Mouse (Mus musculus): ENCODE measurements around the gene Il17rc. TPM values are rescaled to one million over a fixed set of nuclear protein-coding genes. Genes with fewer than 3 reads are reported as not detected.

Gene Il17rc
- polyA plus RNA-seq (2015; fragmentation: Nextera tagmentation; extraction: Ambion mirVana), result 30.1 and 31.1 TPM in 2 replicates

DNA sequence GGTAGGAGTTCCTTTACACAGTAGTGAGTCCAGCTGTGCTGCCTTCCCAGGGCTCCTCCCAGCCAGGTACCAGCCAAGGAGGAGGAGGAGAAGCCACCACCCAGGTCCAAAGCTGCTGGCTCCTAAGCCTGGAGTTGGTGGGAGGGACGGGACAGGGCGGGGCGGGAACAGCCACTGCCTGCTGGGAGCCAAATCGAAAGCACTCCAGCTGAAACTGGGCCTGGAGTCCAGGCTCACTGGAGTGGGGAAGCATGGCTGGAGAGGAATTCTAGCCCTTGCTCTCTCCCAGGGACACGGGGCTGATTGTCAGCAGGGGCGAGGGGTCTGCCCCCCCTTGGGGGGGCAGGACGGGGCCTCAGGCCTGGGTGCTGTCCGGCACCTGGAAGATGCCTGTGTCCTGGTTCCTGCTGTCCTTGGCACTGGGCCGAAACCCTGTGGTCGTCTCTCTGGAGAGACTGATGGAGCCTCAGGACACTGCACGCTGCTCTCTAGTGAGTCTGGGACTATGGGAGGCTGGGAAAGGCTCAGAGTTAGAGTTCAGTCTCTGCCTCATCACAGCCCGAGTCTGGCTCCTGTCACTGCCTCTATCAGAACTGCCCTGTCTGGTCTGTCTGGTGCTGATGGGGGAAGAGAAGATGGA, at the start of gene Il17rc:
Gene Il17rc, plus strand, starts transcription at position 131 of the 640 bp plus-strand sequence.
- Histone ChIP-seq H3K9ac (replicated peaks; ENCODE audit: low read depth) (peak within 1 kb of the TSS; percentile 60), H3K4me3 (ENCODE audit: low read depth, low read length) (peak within 1 kb of the TSS; percentile 38), H3K9me3 (ENCODE audit: low read length) (no peaks in the 10 kb centered on the region), H3K4me2 (replicated peaks; ENCODE audit: low read depth, low read length) (peak within 1 kb of the TSS; percentile 69), H3K27me3 (replicated peaks; ENCODE audit: insufficient read depth, low read length) (no peaks in the 10 kb centered on the region), H3K27ac (ENCODE audit: low read length) (peak within 1 kb of the TSS; percentile 72), H3K36me3 (ENCODE audit: insufficient read depth, low read length) (no peaks in the 10 kb centered on the region), H3K4me1 (ENCODE audit: insufficient read depth, low read depth, low read length) (peaks cover 8% of the 10 kb centered on the region; the same call in 1 of the 2 replicates)
- DNase-seq (ENCODE audit: low spot score) (peak; percentile 88), ATAC-seq (peak; percentile 85)
- 12% methylated on average over 11 of the region's 12 CpGs for WGBS
- TF ChIP-seq EP300 (IDR thresholded peaks at IDR 0.05) (no peak), CTCF (IDR thresholded peaks at IDR 0.05) (no peak)

DNA sequence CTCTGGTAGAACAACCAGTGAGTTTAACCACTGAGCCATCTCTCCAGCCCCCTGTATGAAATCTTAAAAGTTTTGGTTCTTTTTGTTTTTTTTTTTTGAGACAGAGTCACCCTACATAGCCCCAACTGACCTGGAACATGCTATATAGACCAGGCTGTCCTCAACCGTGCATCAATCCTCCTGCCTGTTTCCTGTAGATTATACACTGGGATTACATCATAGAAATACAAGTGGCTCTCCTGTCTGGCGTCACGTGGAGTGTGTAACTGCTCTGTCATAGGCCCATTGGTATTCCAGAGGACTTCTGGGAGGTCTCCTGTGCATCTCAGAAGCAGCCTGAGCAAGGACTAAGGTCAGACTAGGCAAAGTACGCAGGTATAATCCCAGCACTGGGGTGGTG, 48.2 kb upstream of the Il17rc start:
- H3K4me2 ChIP-seq (replicated peaks; ENCODE audit: low read depth, low read length), result no peak overlapping the region
- ATAC-seq (no peak), DNase-seq (ENCODE audit: low spot score) (no peak)
- no peak overlapping the region for H3K4me3 ChIP-seq (ENCODE audit: low read depth, low read length)
- H3K4me1 ChIP-seq (ENCODE audit: insufficient read depth, low read depth, low read length), result peaks cover 8% of the 10 kb centered on the region
- H3K9ac ChIP-seq (replicated peaks; ENCODE audit: low read depth), result no peak overlapping the region
- 44% methylated on average over 4 of the region's 4 CpGs for WGBS
- no peaks in the 10 kb centered on the region for H3K9me3 ChIP-seq (ENCODE audit: low read length)
- TF ChIP-seq CTCF (IDR thresholded peaks at IDR 0.05) (no peak), EP300 (IDR thresholded peaks at IDR 0.05) (no peak)
- H3K36me3 ChIP-seq (ENCODE audit: insufficient read depth, low read length), result no peaks in the 10 kb centered on the region
- no peaks in the 10 kb centered on the region for H3K27me3 ChIP-seq (replicated peaks; ENCODE audit: insufficient read depth, low read length)
- H3K27ac ChIP-seq (ENCODE audit: low read length), result no peak overlapping the region

DNA sequence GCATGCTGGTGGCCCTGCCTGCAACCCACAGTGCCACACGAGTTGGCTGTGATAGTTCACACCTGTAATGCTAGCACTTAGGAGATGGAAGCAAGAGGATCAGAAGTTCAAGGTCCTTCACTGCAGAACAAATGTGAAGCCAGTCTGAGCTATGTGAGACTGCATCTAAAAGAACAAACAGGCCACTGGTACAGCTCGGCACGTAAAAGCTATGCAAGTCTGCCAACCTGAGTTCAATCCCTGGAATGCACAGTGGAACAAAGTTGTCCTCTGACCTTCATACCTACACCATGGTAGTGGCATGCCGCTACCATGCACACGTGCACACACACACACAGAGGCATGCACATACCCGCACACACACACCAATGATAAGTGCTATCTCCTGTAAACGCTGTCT, 47.0 kb upstream of the Il17rc start:
- no peak overlapping the region for H3K4me3 ChIP-seq (ENCODE audit: low read depth, low read length)
- H3K9ac ChIP-seq (replicated peaks; ENCODE audit: low read depth), result no peak overlapping the region
- DNase-seq (ENCODE audit: low spot score), result no peak
- no peak for ATAC-seq
- TF ChIP-seq CTCF (IDR thresholded peaks at IDR 0.05) (no peak), EP300 (IDR thresholded peaks at IDR 0.05) (no peak)
- no peak overlapping the region for H3K27ac ChIP-seq (ENCODE audit: low read length)
- H3K27me3 ChIP-seq (replicated peaks; ENCODE audit: insufficient read depth, low read length), result no peaks in the 10 kb centered on the region
- no peaks in the 10 kb centered on the region for H3K36me3 ChIP-seq (ENCODE audit: insufficient read depth, low read length)
- no peaks in the 10 kb centered on the region for H3K9me3 ChIP-seq (ENCODE audit: low read length)
- 78% methylated on average over 7 of the region's 7 CpGs for WGBS
- H3K4me1 ChIP-seq (ENCODE audit: insufficient read depth, low read depth, low read length), result no peaks in the 10 kb centered on the region
- no peak overlapping the region for H3K4me2 ChIP-seq (replicated peaks; ENCODE audit: low read depth, low read length)

DNA sequence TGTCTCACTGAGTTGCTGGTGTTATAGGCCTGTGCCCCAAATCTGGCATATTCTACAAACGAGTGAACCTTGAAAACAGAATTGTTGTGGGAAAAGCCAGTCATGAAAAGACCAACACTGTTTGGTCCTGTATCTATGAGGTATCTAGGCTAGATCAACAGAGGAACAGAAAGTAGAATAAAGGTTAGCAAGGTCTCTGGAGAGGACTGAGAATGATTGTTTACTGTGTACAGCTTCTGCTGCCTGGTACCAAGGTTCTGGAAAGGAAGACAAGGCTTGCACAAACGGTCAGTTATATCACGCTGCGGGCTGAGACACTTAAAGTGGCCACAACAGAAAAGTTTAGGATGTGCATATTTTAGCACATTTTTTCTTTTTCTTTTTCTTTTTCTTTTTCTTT, 44.5 kb upstream of the Il17rc start:
- Histone ChIP-seq H3K9me3 (ENCODE audit: low read length) (no peaks in the 10 kb centered on the region), H3K27ac (ENCODE audit: low read length) (no peak overlapping the region), H3K9ac (replicated peaks; ENCODE audit: low read depth) (no peak overlapping the region), H3K36me3 (ENCODE audit: insufficient read depth, low read length) (no peaks in the 10 kb centered on the region), H3K4me1 (ENCODE audit: insufficient read depth, low read depth, low read length) (no peaks in the 10 kb centered on the region), H3K4me2 (replicated peaks; ENCODE audit: low read depth, low read length) (no peak overlapping the region), H3K27me3 (replicated peaks; ENCODE audit: insufficient read depth, low read length) (no peaks in the 10 kb centered on the region), H3K4me3 (ENCODE audit: low read depth, low read length) (no peak overlapping the region)
- DNase-seq (ENCODE audit: low spot score), result no peak
- ATAC-seq, result no peak
- 88% methylated on average over 4 of the region's 4 CpGs for WGBS
- TF ChIP-seq EP300 (IDR thresholded peaks at IDR 0.05) (no peak), CTCF (IDR thresholded peaks at IDR 0.05) (no peak)

DNA sequence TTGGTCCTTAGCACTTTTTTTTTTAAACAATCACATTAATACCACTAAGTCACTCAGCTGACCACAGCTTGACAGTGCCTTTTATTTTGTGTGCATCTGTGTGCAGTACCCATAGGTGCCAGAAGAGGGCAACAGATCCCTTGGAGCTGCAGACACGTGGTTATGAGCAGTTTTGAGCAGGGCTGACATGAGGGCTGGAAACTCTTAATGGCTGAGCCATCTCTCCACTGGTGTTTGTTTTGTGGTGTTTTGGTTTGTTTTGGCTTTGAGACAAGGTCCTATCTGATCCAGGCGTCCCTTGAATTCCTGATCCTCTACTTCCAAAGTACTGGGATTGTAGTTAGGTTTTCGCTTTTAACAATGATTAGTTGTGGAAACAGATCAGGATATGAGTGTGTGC, 43.8 kb upstream of the Il17rc start:
- ATAC-seq (no peak), DNase-seq (ENCODE audit: low spot score) (peak; percentile 46)
- no peak overlapping the region for H3K27ac ChIP-seq (ENCODE audit: low read length)
- H3K9ac ChIP-seq (replicated peaks; ENCODE audit: low read depth), result no peak overlapping the region
- TF ChIP-seq EP300 (IDR thresholded peaks at IDR 0.05) (no peak), CTCF (IDR thresholded peaks at IDR 0.05) (peak; percentile 79)
- no peak overlapping the region for H3K4me3 ChIP-seq (ENCODE audit: low read depth, low read length)
- H3K27me3 ChIP-seq (replicated peaks; ENCODE audit: insufficient read depth, low read length), result no peaks in the 10 kb centered on the region
- H3K4me2 ChIP-seq (replicated peaks; ENCODE audit: low read depth, low read length), result no peak overlapping the region
- 56% methylated on average over 3 of the region's 3 CpGs for WGBS
- H3K36me3 ChIP-seq (ENCODE audit: insufficient read depth, low read length), result no peaks in the 10 kb centered on the region
- H3K9me3 ChIP-seq (ENCODE audit: low read length), result no peaks in the 10 kb centered on the region
- H3K4me1 ChIP-seq (ENCODE audit: insufficient read depth, low read depth, low read length), result no peaks in the 10 kb centered on the region

DNA sequence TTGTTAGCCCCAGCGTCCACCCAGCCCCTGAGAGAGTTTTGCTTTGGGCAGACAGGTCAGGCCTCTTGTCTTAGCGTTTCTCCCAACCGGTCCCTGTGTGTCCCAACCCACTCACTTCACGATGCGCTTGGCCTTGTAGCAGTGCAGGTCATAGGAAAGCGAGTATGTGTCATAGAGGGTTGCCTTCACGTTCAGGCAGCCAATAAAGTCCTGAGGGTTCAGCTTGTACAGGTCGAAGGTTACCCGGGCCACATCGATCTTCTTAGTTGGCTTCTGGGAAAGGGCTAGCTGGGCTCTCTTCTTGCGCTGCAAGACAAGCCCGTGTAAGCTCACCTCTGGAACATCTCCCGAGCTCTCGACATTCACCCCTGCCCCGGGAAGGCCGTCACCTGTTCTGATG, 43.2 kb upstream of the Il17rc start:
- H3K27me3 ChIP-seq (replicated peaks; ENCODE audit: insufficient read depth, low read length), result no peaks in the 10 kb centered on the region
- no peaks in the 10 kb centered on the region for H3K4me1 ChIP-seq (ENCODE audit: insufficient read depth, low read depth, low read length)
- ATAC-seq (no peak), DNase-seq (ENCODE audit: low spot score) (no peak)
- no peaks in the 10 kb centered on the region for H3K36me3 ChIP-seq (ENCODE audit: insufficient read depth, low read length)
- no peak overlapping the region for H3K27ac ChIP-seq (ENCODE audit: low read length)
- H3K4me3 ChIP-seq (ENCODE audit: low read depth, low read length), result no peak overlapping the region
- WGBS, result 87% methylated on average over 16 of the region's 16 CpGs
- no peaks in the 10 kb centered on the region for H3K9me3 ChIP-seq (ENCODE audit: low read length)
- no peak overlapping the region for H3K9ac ChIP-seq (replicated peaks; ENCODE audit: low read depth)
- no peak for TF ChIP-seq EP300 (IDR thresholded peaks at IDR 0.05)
- no peak for TF ChIP-seq CTCF (IDR thresholded peaks at IDR 0.05)
- H3K4me2 ChIP-seq (replicated peaks; ENCODE audit: low read depth, low read length), result no peak overlapping the region

All from lung, postnatal 0 days (tissue).